Mouse (Mus musculus): ENCODE data around the gene Hnrnpf. TPM values are rescaled to one million over a fixed set of nuclear protein-coding genes. Genes with fewer than 3 reads are reported as not detected.

Hnrnpf gene
- 154 and 159 TPM in 2 replicates for total RNA-seq (2014; rRNA removed)
- 173 and 183 TPM in 2 replicates for polyA plus RNA-seq (2015; fragmentation: Nextera tagmentation; extraction: Ambion mirVana)

DNA sequence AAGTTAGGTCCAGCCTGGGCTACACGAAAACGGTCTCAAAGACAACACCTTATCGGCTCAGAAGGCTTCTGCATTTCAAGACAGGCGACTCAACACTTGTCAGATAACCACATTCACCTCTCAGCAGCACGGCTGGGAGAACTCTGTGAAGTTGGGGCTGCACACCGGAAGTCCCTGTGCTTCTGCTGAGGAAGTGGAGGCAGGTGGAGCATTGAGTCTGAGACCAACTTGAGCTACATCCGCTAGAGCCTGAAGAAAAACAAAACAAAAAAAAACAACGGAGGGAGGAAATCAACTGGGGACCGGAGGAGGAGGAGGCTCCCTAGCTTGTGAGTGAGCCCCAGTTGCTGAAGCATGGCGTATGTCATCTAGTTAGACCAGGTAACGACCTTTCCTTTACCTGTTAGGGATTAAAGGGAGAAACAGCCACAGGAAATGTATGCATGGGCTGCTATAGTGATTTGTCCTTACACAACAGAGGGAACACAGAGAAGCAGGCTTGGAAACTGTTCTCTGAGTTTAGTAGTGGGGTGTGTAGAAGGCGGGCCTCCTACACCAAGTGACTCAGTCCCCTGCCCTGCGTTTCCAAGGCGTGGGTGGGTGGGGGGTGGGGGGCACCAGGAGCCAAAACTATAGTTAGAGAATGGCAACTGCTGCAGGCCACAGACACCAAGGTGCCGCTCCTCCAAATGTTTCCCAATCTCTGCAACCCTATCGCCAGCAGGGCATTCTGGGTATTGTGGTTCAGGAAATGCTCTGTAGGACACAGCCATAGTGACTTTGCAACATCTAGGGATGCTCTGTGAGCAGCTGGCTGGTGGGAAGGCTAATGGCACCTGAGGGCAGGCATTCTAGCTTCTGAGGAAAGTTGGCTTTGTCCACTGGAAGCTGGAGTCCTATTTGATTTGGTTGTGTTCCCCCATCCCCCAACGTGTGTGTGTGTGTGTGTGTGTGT is at the start of gene Hnrnpf:
TSS of gene Hnrnpf (plus strand) at position 199 of the 955 bp plus-strand sequence.
- TF ChIP-seq CTCF (IDR thresholded peaks at IDR 0.05): no peak
- no peak within 1 kb of the TSS for H3K4me2 ChIP-seq (ENCODE audit: low read depth, low read length, poor library complexity, severe bottlenecking)
- WGBS: 80% methylated on average over 17 of the region's 17 CpGs
- ATAC-seq (ENCODE audit: low FRiP score) (no peak), DNase-seq (ENCODE audit: low spot score) (no peak)
- no peaks in the 10 kb centered on the region; the same call in 1 of the 2 replicates for H3K4me1 ChIP-seq (ENCODE audit: insufficient read depth, low read length)
- H3K36me3 ChIP-seq (ENCODE audit: insufficient read depth, low read length): no peaks in the 10 kb centered on the region
- H3K27ac ChIP-seq (ENCODE audit: low read depth, low read length): no peak within 1 kb of the TSS
- no peaks in the 10 kb centered on the region for H3K27me3 ChIP-seq (ENCODE audit: insufficient read depth, low read length)
- no peak within 1 kb of the TSS for H3K4me3 ChIP-seq (ENCODE audit: low read depth, low read length)
- H3K9ac ChIP-seq (replicated peaks; ENCODE audit: low read length, poor library complexity, severe bottlenecking): no peak within 1 kb of the TSS
- no peaks in the 10 kb centered on the region for H3K9me3 ChIP-seq (ENCODE audit: low read length)

DNA sequence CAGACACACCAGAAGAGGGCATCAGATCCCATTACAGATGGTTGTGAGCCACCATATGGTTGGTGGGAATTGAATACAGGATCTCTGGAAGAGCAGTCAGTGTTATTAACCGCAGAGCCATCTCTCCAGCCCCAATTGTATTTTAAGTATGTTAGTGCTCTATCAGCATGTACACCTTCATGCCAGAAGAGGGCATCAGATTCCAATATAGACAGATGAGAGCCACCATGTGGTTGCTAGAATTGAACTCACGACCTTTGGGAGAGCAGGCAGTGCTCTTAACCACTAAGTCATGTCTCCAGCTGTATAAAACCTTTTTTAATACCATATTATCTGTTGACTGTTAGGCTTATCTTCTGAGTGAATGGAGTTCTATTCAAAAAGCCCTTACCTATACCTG is 48.4 kb upstream of the Hnrnpf start:
- TF ChIP-seq CTCF (IDR thresholded peaks at IDR 0.05): peak; percentile 47
- 60% methylated on average over 2 of the region's 2 CpGs for WGBS
- Histone ChIP-seq H3K27ac (ENCODE audit: low read depth, low read length) (no peak overlapping the region), H3K36me3 (ENCODE audit: insufficient read depth, low read length) (peaks cover 15% of the 10 kb centered on the region; the same call in 1 of the 2 replicates), H3K4me3 (ENCODE audit: low read depth, low read length) (no peak overlapping the region), H3K4me2 (ENCODE audit: low read depth, low read length, poor library complexity, severe bottlenecking) (no peak overlapping the region), H3K4me1 (ENCODE audit: insufficient read depth, low read length) (no peaks in the 10 kb centered on the region), H3K9ac (replicated peaks; ENCODE audit: low read length, poor library complexity, severe bottlenecking) (no peak overlapping the region), H3K27me3 (ENCODE audit: insufficient read depth, low read length) (no peaks in the 10 kb centered on the region), H3K9me3 (ENCODE audit: low read length) (no peaks in the 10 kb centered on the region)
- DNase-seq (ENCODE audit: low spot score) (no peak), ATAC-seq (ENCODE audit: low FRiP score) (no peak)

DNA sequence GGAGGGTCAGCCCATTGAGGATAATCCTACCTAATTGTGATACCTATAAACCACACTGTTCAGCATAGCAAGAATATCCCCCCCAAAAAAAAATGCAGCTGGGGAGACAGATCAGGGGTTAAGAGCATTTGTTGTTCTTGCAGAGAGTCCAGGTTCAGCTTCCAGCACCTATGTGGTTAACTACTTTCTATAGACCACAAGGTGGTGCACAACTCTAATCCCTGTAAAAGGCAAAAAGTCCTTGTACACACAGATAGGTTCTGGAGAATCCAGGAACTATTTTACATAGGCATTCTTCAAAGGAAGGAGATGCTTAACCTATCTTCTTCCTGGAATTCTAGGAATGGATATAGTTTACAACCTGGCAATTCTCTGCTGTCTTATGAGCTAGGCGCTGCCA is 42.1 kb upstream of the Hnrnpf start:
- DNase-seq (ENCODE audit: low spot score) (peak; percentile 55), ATAC-seq (ENCODE audit: low FRiP score) (no peak)
- no peak overlapping the region for H3K4me2 ChIP-seq (ENCODE audit: low read depth, low read length, poor library complexity, severe bottlenecking)
- no peaks in the 10 kb centered on the region for H3K36me3 ChIP-seq (ENCODE audit: insufficient read depth, low read length)
- WGBS: 97% methylated on average over 1 of the region's 1 CpGs
- H3K27me3 ChIP-seq (ENCODE audit: insufficient read depth, low read length): no peaks in the 10 kb centered on the region
- no peak overlapping the region for H3K27ac ChIP-seq (ENCODE audit: low read depth, low read length)
- H3K4me1 ChIP-seq (ENCODE audit: insufficient read depth, low read length): no peaks in the 10 kb centered on the region
- H3K4me3 ChIP-seq (ENCODE audit: low read depth, low read length): no peak overlapping the region
- peak; percentile 66 for TF ChIP-seq CTCF (IDR thresholded peaks at IDR 0.05)
- H3K9me3 ChIP-seq (ENCODE audit: low read length): no peaks in the 10 kb centered on the region
- H3K9ac ChIP-seq (replicated peaks; ENCODE audit: low read length, poor library complexity, severe bottlenecking): no peak overlapping the region

GRCm38 (mm10) chr6:117861848-117862247 is 38.3 kb upstream of the Hnrnpf start, which contains the start of gene Zfp239:
Gene Zfp239, plus strand, starts transcription at chr6:117862100.
- WGBS: 62% methylated on average over 6 of the region's 6 CpGs
- Histone ChIP-seq H3K9me3 (ENCODE audit: low read length) (no peaks in the 10 kb centered on the region), H3K9ac (replicated peaks; ENCODE audit: low read length, poor library complexity, severe bottlenecking) (peak within 1 kb of the TSS; percentile 64), H3K4me2 (ENCODE audit: low read depth, low read length, poor library complexity, severe bottlenecking) (peak within 1 kb of the TSS; percentile 76), H3K36me3 (ENCODE audit: insufficient read depth, low read length) (no peaks in the 10 kb centered on the region), H3K27ac (ENCODE audit: low read depth, low read length) (peak within 1 kb of the TSS; percentile 7; the same call in 1 of the 2 replicates), H3K27me3 (ENCODE audit: insufficient read depth, low read length) (no peaks in the 10 kb centered on the region), H3K4me3 (ENCODE audit: low read depth, low read length) (peak within 1 kb of the TSS; percentile 57), H3K4me1 (ENCODE audit: insufficient read depth, low read length) (no peaks in the 10 kb centered on the region)
- DNase-seq (ENCODE audit: low spot score): no peak
- ATAC-seq (ENCODE audit: low FRiP score): no peak
- TF ChIP-seq CTCF (IDR thresholded peaks at IDR 0.05): no peak

DNA sequence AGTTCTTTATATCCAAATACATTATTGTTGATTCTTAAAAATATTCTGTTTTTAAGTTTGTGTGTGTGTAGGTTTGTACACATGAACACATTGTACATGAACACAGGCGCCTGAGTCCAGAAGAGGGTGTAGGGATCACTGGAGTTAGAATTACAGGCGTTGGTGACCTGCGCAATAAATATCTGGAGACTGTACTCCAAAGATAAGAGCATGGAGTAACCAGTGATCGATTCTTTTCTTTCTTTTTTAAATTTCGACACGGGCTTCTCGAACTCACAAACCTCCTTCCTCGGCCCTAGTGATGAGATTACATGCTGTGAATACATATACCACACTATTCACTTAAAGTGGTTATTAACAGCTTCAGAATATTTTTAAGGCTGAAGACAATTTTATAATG is 37.7 kb upstream of the Hnrnpf start:
- Histone ChIP-seq H3K4me3 (ENCODE audit: low read depth, low read length) (peak overlapping the region; percentile 57; the same call in 1 of the 2 replicates), H3K36me3 (ENCODE audit: insufficient read depth, low read length) (no peaks in the 10 kb centered on the region), H3K9me3 (ENCODE audit: low read length) (no peaks in the 10 kb centered on the region), H3K27ac (ENCODE audit: low read depth, low read length) (no peak overlapping the region), H3K27me3 (ENCODE audit: insufficient read depth, low read length) (no peaks in the 10 kb centered on the region), H3K4me1 (ENCODE audit: insufficient read depth, low read length) (no peaks in the 10 kb centered on the region), H3K9ac (replicated peaks; ENCODE audit: low read length, poor library complexity, severe bottlenecking) (no peak overlapping the region), H3K4me2 (ENCODE audit: low read depth, low read length, poor library complexity, severe bottlenecking) (peak overlapping the region; percentile 76; the same call in 1 of the 2 replicates)
- WGBS: 76% methylated on average over 8 of the region's 8 CpGs
- no peak for DNase-seq (ENCODE audit: low spot score)
- TF ChIP-seq CTCF (IDR thresholded peaks at IDR 0.05): no peak
- ATAC-seq (ENCODE audit: low FRiP score): no peak
